Mouse (Mus musculus): ENCODE results near the gene Ddx39.

Gene Ddx39

GRCm38 (mm10) chr8:83715031-83715690, at the start of gene Ddx39:
Gene Ddx39 (plus strand): TSS chr8:83715177.
- peak; percentile 83 for DNase-seq (ENCODE audit: low spot score)

- no peak for DNase-seq (ENCODE audit: low spot score)
Measured at GRCm38 (mm10) chr8:83665969-83666865, 48.8 kb upstream of the Ddx39 start, which contains the start of gene Ptger1. Gene Ptger1 (plus strand): TSS chr8:83666678.

- DNase-seq (ENCODE audit: low spot score) = no peak
Measured at GRCm38 (mm10) chr8:83666866-83667234, 48.1 kb upstream of the Ddx39 start.

- no peak for DNase-seq (ENCODE audit: low spot score)
Measured at GRCm38 (mm10) chr8:83667526-83667925, 47.5 kb upstream of the Ddx39 start.

GRCm38 (mm10) chr8:83668010-83668916, 46.7 kb upstream of the Ddx39 start:
- no peak for DNase-seq (ENCODE audit: low spot score)

GRCm38 (mm10) chr8:83669013-83669412, 46.0 kb upstream of the Ddx39 start:
- no peak for DNase-seq (ENCODE audit: low spot score)

GRCm38 (mm10) chr8:83672936-83673335, 42.0 kb upstream of the Ddx39 start:
- no peak for DNase-seq (ENCODE audit: low spot score)

- no peak for DNase-seq (ENCODE audit: low spot score)
Measured at GRCm38 (mm10) chr8:83674497-83674896, 40.5 kb upstream of the Ddx39 start.

GRCm38 (mm10) chr8:83679866-83680265, 35.1 kb upstream of the Ddx39 start:
- DNase-seq (ENCODE audit: low spot score) = no peak

- DNase-seq (ENCODE audit: low spot score) = no peak
Measured at GRCm38 (mm10) chr8:83680603-83681002, 34.4 kb upstream of the Ddx39 start.

GRCm38 (mm10) chr8:83681099-83681498, 33.9 kb upstream of the Ddx39 start:
- no peak for DNase-seq (ENCODE audit: low spot score)

GRCm38 (mm10) chr8:83684517-83684916, 30.5 kb upstream of the Ddx39 start:
- DNase-seq (ENCODE audit: low spot score) = no peak

GRCm38 (mm10) chr8:83689264-83689663, 25.7 kb upstream of the Ddx39 start:
- DNase-seq (ENCODE audit: low spot score) = no peak

GRCm38 (mm10) chr8:83693609-83694236, 21.3 kb upstream of the Ddx39 start:
- no peak for DNase-seq (ENCODE audit: low spot score)

GRCm38 (mm10) chr8:83694369-83695160, 20.4 kb upstream of the Ddx39 start:
- DNase-seq (ENCODE audit: low spot score) = no peak

GRCm38 (mm10) chr8:83695351-83696106, 19.4 kb upstream of the Ddx39 start:
- DNase-seq (ENCODE audit: low spot score) = no peak

GRCm38 (mm10) chr8:83697374-83698220, 17.4 kb upstream of the Ddx39 start:
- DNase-seq (ENCODE audit: low spot score) = no peak

GRCm38 (mm10) chr8:83698291-83698660, 16.7 kb upstream of the Ddx39 start:
- no peak for DNase-seq (ENCODE audit: low spot score)
